Mouse (Mus musculus): ENCODE measurements at regions not wholly inside any gene's neighbourhood (a gene's known extent, or its start where the extent isn't known, plus 50 kb on each side); places are given as distances from the start of the nearest gene placed in this dataset.
A peak's percentile ranks its signal among the peaks of the same experiment; 100 is the strongest.

DNA sequence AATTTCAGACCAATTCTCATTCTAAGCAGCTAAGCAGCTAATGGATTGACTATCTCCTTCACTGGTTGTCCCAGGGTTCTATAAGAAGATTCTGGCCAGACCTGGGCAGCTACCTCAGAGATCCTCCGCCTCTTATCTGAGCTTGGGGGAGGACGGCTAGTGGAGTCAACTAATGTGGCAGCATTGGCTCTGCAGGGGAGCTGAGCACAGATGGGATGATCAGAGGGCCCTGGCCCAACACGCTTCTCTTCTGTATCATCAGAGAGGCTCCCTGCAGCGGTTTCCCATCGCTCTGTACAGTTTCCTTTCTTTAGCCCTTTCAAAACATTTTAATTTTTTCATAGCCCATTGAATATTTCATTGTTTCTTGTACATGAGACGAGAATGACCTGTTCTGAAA lies 245.9 kb upstream of the Pcsk5 start:
- Histone ChIP-seq H3K4me1 (replicated peaks; ENCODE audit: insufficient read depth, low read length) (no peaks in the 10 kb centered on the region), H3K36me3 (ENCODE audit: insufficient read depth, low read length) (no peaks in the 10 kb centered on the region), H3K27me3 (ENCODE audit: insufficient read depth, low read length) (no peaks in the 10 kb centered on the region), H3K27ac (no peak overlapping the region), H3K4me2 (ENCODE audit: low read length) (no peak overlapping the region), H3K9ac (ENCODE audit: low read depth, low read length) (no peak overlapping the region), H3K9me3 (replicated peaks; ENCODE audit: low read length) (no peaks in the 10 kb centered on the region), H3K4me3 (replicated peaks; ENCODE audit: low read depth, low read length) (no peak overlapping the region)
- 83% methylated on average over 6 of the region's 6 CpGs for WGBS
- DNase-seq (ENCODE audit: low spot score) (no peak), ATAC-seq (replicated peaks; ENCODE audit: low FRiP score, low read depth) (no peak)
- no peak for TF ChIP-seq CTCF (IDR thresholded peaks at IDR 0.05; ENCODE audit: low read depth)

DNA sequence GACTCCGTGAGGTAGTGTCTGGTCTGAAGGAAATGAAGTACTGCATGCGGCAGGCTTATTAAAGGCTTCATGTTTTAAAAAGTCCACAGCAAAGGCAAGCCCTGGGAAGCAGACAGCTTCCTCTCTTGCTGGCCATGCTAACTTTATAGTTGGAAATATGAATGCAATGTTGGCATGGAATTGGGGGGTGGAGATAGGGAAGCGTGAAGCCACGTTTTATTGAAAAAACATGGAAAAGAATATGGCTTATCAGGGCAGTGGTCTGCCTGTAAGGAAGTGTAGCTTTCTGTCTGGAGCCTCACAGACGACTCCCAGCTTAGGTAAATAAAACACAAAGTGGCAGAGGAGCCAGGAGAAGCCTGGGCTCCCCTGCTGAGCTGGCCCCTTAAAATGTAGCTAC lies 231.5 kb upstream of the Pcsk5 start:
- no peak for TF ChIP-seq CTCF (IDR thresholded peaks at IDR 0.05; ENCODE audit: low read depth)
- ATAC-seq (replicated peaks; ENCODE audit: low FRiP score, low read depth) = no peak
- Histone ChIP-seq H3K27ac (no peak overlapping the region), H3K27me3 (ENCODE audit: insufficient read depth, low read length) (no peaks in the 10 kb centered on the region), H3K4me3 (replicated peaks; ENCODE audit: low read depth, low read length) (no peak overlapping the region), H3K9me3 (replicated peaks; ENCODE audit: low read length) (no peaks in the 10 kb centered on the region), H3K4me2 (ENCODE audit: low read length) (no peak overlapping the region), H3K9ac (ENCODE audit: low read depth, low read length) (no peak overlapping the region), H3K4me1 (replicated peaks; ENCODE audit: insufficient read depth, low read length) (no peaks in the 10 kb centered on the region), H3K36me3 (ENCODE audit: insufficient read depth, low read length) (no peaks in the 10 kb centered on the region)
- 38% methylated on average over 5 of the region's 5 CpGs for WGBS
- no peak for DNase-seq (ENCODE audit: low spot score)

DNA sequence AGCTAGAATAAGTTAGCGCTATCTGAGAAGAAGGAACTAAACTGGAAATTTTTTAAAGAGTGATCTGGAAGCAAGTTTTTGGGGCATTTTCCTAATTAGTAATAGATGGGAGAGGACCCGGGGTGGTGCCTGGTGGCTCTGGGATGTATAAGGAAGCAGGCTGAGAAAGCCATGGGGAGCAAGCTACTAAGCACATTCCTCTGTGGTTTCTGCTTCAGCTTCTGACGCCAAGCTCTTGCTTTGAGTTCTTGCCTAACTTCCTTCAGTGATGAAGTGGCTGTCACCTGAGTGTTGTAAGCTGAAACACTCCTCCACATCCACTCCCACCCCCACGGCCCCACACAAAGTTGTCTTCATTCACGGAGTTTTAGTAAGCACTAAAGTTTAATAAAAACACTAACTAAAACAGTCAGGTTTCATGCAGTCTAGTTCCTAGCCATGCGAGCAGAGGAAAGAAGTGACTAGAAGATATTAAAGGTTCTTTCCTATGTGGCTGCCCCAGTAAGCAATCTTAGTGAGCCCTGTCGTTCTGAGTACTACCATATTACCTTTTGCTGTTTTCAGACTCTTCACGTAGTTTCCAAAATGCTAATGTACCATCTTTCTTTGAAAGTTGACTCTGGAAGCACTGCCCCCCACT lies 230.5 kb upstream of the Pcsk5 start:
- Histone ChIP-seq H3K36me3 (ENCODE audit: insufficient read depth, low read length) (no peaks in the 10 kb centered on the region), H3K4me3 (replicated peaks; ENCODE audit: low read depth, low read length) (no peak overlapping the region), H3K4me1 (replicated peaks; ENCODE audit: insufficient read depth, low read length) (no peaks in the 10 kb centered on the region), H3K27ac (no peak overlapping the region), H3K27me3 (ENCODE audit: insufficient read depth, low read length) (no peaks in the 10 kb centered on the region), H3K4me2 (ENCODE audit: low read length) (no peak overlapping the region), H3K9me3 (replicated peaks; ENCODE audit: low read length) (no peaks in the 10 kb centered on the region), H3K9ac (ENCODE audit: low read depth, low read length) (no peak overlapping the region)
- 41% methylated on average over 8 of the region's 8 CpGs for WGBS
- DNase-seq (ENCODE audit: low spot score) = peak; percentile 29
- no peak for TF ChIP-seq CTCF (IDR thresholded peaks at IDR 0.05; ENCODE audit: low read depth)
- no peak for ATAC-seq (replicated peaks; ENCODE audit: low FRiP score, low read depth)

DNA sequence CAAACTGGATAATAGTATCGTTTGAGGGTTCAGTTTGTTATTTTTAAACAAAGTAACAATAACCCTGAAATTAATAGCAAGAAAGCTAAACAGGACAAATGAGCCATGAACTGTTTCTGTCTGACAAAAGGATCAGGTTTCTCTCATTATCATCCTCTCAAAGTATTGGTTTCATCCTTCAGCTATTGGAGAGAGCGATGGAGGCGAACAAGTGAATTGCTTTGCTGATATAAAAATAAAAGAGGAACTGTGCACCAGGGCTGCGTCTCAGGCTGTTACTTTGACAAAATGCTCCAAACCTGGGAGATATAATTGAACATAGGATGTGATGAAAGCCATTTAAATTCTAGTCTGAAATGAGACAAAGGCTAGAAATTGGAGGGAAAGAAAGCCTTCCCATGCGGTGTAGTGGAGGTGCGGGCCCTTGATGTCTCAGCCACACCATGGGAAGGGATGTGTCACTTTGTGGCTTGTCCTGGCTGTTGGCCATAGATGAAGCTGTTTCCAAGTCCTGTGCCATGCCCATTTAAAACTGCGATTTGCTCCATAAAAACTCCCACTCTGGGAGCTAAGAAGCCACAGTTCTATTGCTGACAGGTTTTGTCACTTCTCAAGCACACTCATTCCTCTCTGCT lies 219.9 kb upstream of the Pcsk5 start:
- DNase-seq (ENCODE audit: low spot score) = peak; percentile 58
- Histone ChIP-seq H3K36me3 (ENCODE audit: insufficient read depth, low read length) (no peaks in the 10 kb centered on the region), H3K9me3 (replicated peaks; ENCODE audit: low read length) (no peaks in the 10 kb centered on the region), H3K4me2 (ENCODE audit: low read length) (peak overlapping the region; percentile 44; the same call in 1 of the 2 replicates), H3K4me3 (replicated peaks; ENCODE audit: low read depth, low read length) (no peak overlapping the region), H3K27me3 (ENCODE audit: insufficient read depth, low read length) (no peaks in the 10 kb centered on the region), H3K4me1 (replicated peaks; ENCODE audit: insufficient read depth, low read length) (no peaks in the 10 kb centered on the region), H3K27ac (no peak overlapping the region), H3K9ac (ENCODE audit: low read depth, low read length) (no peak overlapping the region)
- WGBS = 46% methylated on average over 7 of the region's 7 CpGs
- TF ChIP-seq CTCF (IDR thresholded peaks at IDR 0.05; ENCODE audit: low read depth) = no peak
- no peak for ATAC-seq (replicated peaks; ENCODE audit: low FRiP score, low read depth)

DNA sequence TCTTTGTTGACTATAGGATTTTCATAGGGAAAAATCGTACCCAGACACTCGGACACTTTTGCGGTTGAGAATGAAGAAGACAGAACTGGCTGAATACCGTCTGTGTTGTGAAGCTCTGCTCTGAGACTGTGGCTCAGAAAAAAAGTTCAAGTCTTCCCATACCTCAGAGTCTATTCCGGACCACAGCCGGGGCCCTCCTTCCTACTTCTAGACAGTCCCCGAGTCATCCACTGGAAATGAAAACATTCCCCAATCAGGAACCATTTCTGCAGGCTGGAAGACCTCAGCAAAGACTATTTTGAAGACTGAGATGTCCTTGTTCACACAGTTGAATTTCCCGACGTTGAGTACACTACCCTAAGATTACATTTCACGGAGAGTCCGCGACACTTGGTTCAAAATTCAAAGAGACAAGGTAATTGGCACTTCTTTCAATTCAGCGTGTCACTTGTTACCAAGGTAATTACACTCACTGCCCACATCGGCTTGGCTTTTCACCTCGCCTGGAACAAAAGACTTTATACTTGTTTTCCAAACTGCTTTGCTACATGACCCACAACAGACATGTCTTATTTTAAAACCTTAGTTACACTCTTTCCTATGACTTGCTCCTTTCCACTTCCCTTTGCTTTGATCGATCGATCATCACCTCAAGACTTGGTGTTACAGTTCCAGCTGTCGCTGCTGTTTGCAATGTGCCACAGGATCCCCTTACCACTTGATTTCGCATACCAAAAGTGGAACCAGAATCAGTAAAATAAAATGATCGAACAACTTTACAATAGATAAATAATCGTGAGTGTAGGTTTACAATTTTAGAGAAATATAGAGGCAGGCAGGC lies 219.2 kb upstream of the Pcsk5 start:
- H3K27ac ChIP-seq = no peak overlapping the region
- H3K4me3 ChIP-seq (replicated peaks; ENCODE audit: low read depth, low read length) = no peak overlapping the region
- no peak overlapping the region for H3K9ac ChIP-seq (ENCODE audit: low read depth, low read length)
- H3K27me3 ChIP-seq (ENCODE audit: insufficient read depth, low read length) = no peaks in the 10 kb centered on the region
- ATAC-seq (replicated peaks; ENCODE audit: low FRiP score, low read depth) (no peak), DNase-seq (ENCODE audit: low spot score) (peak; percentile 28)
- H3K36me3 ChIP-seq (ENCODE audit: insufficient read depth, low read length) = no peaks in the 10 kb centered on the region
- peak overlapping the region; percentile 44 for H3K4me2 ChIP-seq (ENCODE audit: low read length)
- no peaks in the 10 kb centered on the region for H3K9me3 ChIP-seq (replicated peaks; ENCODE audit: low read length)
- no peak for TF ChIP-seq CTCF (IDR thresholded peaks at IDR 0.05; ENCODE audit: low read depth)
- 39% methylated on average over 21 of the region's 21 CpGs for WGBS
- H3K4me1 ChIP-seq (replicated peaks; ENCODE audit: insufficient read depth, low read length) = no peaks in the 10 kb centered on the region

DNA sequence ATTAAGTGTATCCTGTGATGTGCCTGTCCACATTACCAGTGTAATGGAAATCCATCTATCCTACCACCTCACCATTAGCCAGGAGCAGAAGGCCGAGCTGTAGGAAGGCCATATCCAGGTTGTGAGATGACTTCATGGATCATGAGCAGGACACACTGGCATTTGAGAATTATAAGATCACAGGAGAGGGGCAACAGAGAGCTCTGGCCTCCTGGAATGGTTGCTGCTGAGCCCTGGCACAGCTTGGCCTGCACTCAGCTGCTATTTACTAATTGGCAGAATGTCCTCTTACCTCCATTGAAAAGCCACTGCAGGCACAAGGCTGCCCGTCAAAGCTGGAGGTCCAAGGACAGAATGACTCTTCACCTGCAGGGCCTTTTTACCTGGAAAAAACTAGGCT lies 212.9 kb upstream of the Pcsk5 start:
- Histone ChIP-seq H3K4me2 (ENCODE audit: low read length) (no peak overlapping the region), H3K27me3 (ENCODE audit: insufficient read depth, low read length) (no peaks in the 10 kb centered on the region), H3K27ac (no peak overlapping the region), H3K9me3 (replicated peaks; ENCODE audit: low read length) (no peaks in the 10 kb centered on the region), H3K9ac (ENCODE audit: low read depth, low read length) (no peak overlapping the region), H3K4me1 (replicated peaks; ENCODE audit: insufficient read depth, low read length) (no peaks in the 10 kb centered on the region), H3K4me3 (replicated peaks; ENCODE audit: low read depth, low read length) (no peak overlapping the region), H3K36me3 (ENCODE audit: insufficient read depth, low read length) (no peaks in the 10 kb centered on the region)
- TF ChIP-seq CTCF (IDR thresholded peaks at IDR 0.05; ENCODE audit: low read depth) = no peak
- WGBS = 90% methylated on average over 2 of the region's 2 CpGs
- ATAC-seq (replicated peaks; ENCODE audit: low FRiP score, low read depth) = no peak
- DNase-seq (ENCODE audit: low spot score) = no peak

All from kidney, postnatal 0 days (tissue).